Mouse (Mus musculus) limb, embryonic 14.5 days (tissue): Measurements from ENCODE around the gene Faah. TPM values are rescaled to one million over a fixed set of nuclear protein-coding genes. Genes with fewer than 3 reads are reported as not detected.

ENCODE experiments used
- ATAC-seq: fragments of 200-750 bp; cut with Nextera tagmentation; 2 replicates; pipeline ENCODE4 v1.8.0; 2017; ENCODE audit warnings: low read depth, moderate number of reproducible peaks, moderate TSS enrichment; ENCODE audit not compliant: low FRiP score
- DNase-seq: peaks from one replicate; pipeline ENCODE4 v3.0.0-alpha.2; 2015; ENCODE audit warnings: low spot score
- H3K27ac ChIP-seq: fragments of 300-500 bp; sonication (generic); replicated peaks from 2 replicates; pipeline ENCODE4 v1.5.1; 2014; ENCODE audit warnings: low read depth, mild to moderate bottlenecking, low read length, moderate library complexity, mixed read lengths
- H3K27me3 ChIP-seq: fragments of 300-500 bp; sonication (generic); 2 replicates; pipeline ENCODE4 v1.6.1; 2014; ENCODE audit warnings: low read length, mixed read lengths; ENCODE audit not compliant: control insufficient read depth, insufficient read depth
- H3K36me3 ChIP-seq: fragments of 300-500 bp; sonication (generic); 2 replicates; pipeline ENCODE4 v1.6.1; 2014; ENCODE audit warnings: mild to moderate bottlenecking, low read length, moderate library complexity, mixed read lengths; ENCODE audit not compliant: control insufficient read depth, insufficient read depth
- H3K4me1 ChIP-seq: fragments of 300-500 bp; sonication (generic); 2 replicates; pipeline ENCODE4 v1.6.1; 2014; ENCODE audit warnings: antibody characterized with exemption, low read length, mixed read lengths; ENCODE audit not compliant: control insufficient read depth, insufficient read depth
- H3K4me2 ChIP-seq: fragments of 300-500 bp; sonication (generic); replicated peaks from 2 replicates; pipeline ENCODE4 v1.6.1; 2014; ENCODE audit warnings: low read depth, mild to moderate bottlenecking, low read length, moderate library complexity; ENCODE audit not compliant: severe bottlenecking
- H3K4me3 ChIP-seq: fragments of 300-500 bp; sonication (generic); replicated peaks from 2 replicates; pipeline ENCODE4 v1.5.1; 2014; ENCODE audit warnings: low read length
- H3K9ac ChIP-seq: fragments of 300-500 bp; sonication (generic); 2 replicates; pipeline ENCODE4 v1.6.1; 2014; ENCODE audit warnings: mild to moderate bottlenecking, low read depth, low read length, moderate library complexity; ENCODE audit not compliant: severe bottlenecking
- H3K9me3 ChIP-seq: fragments of 300-500 bp; sonication (generic); 2 replicates; pipeline ENCODE4 v1.6.1; 2016; ENCODE audit warnings: low read length; ENCODE audit not compliant: control insufficient read depth
- POLR2A ChIP-seq: fragments of 200-500 bp; IDR thresholded peaks from 2 replicates; pipeline ENCODE4 v1.8.0; 2012; ENCODE audit warnings: inconsistent platforms, mild to moderate bottlenecking, moderate library complexity, borderline replicate concordance; ENCODE audit not compliant: insufficient read depth, insufficient read length; ENCODE audit errors: extremely low read depth
- WGBS: fragments of 180-500 bp; shearing (Covaris S2); extraction: QIAGEN DNeasy Blood & Tissue Kit; methylation state at CpG from one replicate; pipeline ENCODE4 v1.1.7; 2014; 5-methylcytosine and 5-hydroxymethylcytosine counted together
- polyA plus RNA-seq, 2 experiments: library from polyadenylated mRNA; depleted of rRNA in 1 of 2; stranded (reverse) in 1 of 2; unstranded in 1 of 2; fragments of >200 nt; fragmentation: Nextera tagmentation in 1 of 2; extraction: Ambion mirVana in 1 of 2; gene quantifications; 2 replicates each; pipeline versions ENCODE4 v1.2.1 to v1.2.3; 2012 to 2014

The Faah gene
- polyA plus RNA-seq, 2 experiments: 1.9 to 2.1 TPM

GRCm38 (mm10) chr4:115979437-115979836 is 38.3 kb downstream of the Faah start:
- Histone ChIP-seq H3K4me3 (peak overlapping the region; percentile 33), H3K4me2 (peak overlapping the region; percentile 56), H3K9me3 (no peaks in the 10 kb centered on the region), H3K9ac (peak overlapping the region; percentile 38), H3K27ac (no peak overlapping the region), H3K36me3 (no peaks in the 10 kb centered on the region), H3K4me1 (no peaks in the 10 kb centered on the region), H3K27me3 (peaks cover 68% of the 10 kb centered on the region)
- ATAC-seq: no peak
- TF ChIP-seq POLR2A: no peak
- DNase-seq: no peak
- WGBS: 1% methylated on average over 33 of the region's 39 CpGs

- Histone ChIP-seq H3K27ac (no peak overlapping the region), H3K36me3 (no peaks in the 10 kb centered on the region), H3K9me3 (no peaks in the 10 kb centered on the region), H3K4me2 (peak overlapping the region; percentile 56; the same call in 1 of the 2 replicates), H3K27me3 (peaks cover 70% of the 10 kb centered on the region), H3K9ac (peak overlapping the region; percentile 38; the same call in 1 of the 2 replicates), H3K4me1 (no peaks in the 10 kb centered on the region), H3K4me3 (no peak overlapping the region)
- ATAC-seq: no peak
- WGBS: 4% methylated on average over 4 of the region's 4 CpGs
- DNase-seq: no peak
- no peak for TF ChIP-seq POLR2A
Measured at GRCm38 (mm10) chr4:115978911-115979310, 38.8 kb downstream of the Faah start.

- Histone ChIP-seq H3K9me3 (no peaks in the 10 kb centered on the region), H3K4me2 (no peak overlapping the region), H3K36me3 (no peaks in the 10 kb centered on the region), H3K9ac (no peak overlapping the region), H3K4me1 (no peaks in the 10 kb centered on the region), H3K27ac (no peak overlapping the region), H3K27me3 (peaks cover 57% of the 10 kb centered on the region), H3K4me3 (no peak overlapping the region)
- WGBS: 44% methylated on average over 24 of the region's 24 CpGs
- TF ChIP-seq POLR2A: no peak
- DNase-seq (no peak), ATAC-seq (no peak)
Measured at GRCm38 (mm10) chr4:115972543-115972942, 45.2 kb downstream of the Faah start.

GRCm38 (mm10) chr4:115964446-115964845 is 53.3 kb downstream of the Faah start:
- Histone ChIP-seq H3K4me1 (no peaks in the 10 kb centered on the region), H3K4me2 (no peak overlapping the region), H3K27ac (no peak overlapping the region), H3K36me3 (no peaks in the 10 kb centered on the region), H3K9me3 (no peaks in the 10 kb centered on the region), H3K9ac (no peak overlapping the region), H3K4me3 (no peak overlapping the region), H3K27me3 (peaks cover 76% of the 10 kb centered on the region)
- ATAC-seq (no peak), DNase-seq (no peak)
- 13% methylated on average over 5 of the region's 5 CpGs for WGBS
- no peak for TF ChIP-seq POLR2A

GRCm38 (mm10) chr4:115963751-115964150 is 54.0 kb downstream of the Faah start:
- 8% methylated on average over 6 of the region's 6 CpGs for WGBS
- ATAC-seq: no peak
- Histone ChIP-seq H3K36me3 (no peaks in the 10 kb centered on the region), H3K9ac (no peak overlapping the region), H3K4me3 (no peak overlapping the region), H3K4me2 (no peak overlapping the region), H3K9me3 (no peaks in the 10 kb centered on the region), H3K27me3 (peaks cover 78% of the 10 kb centered on the region), H3K4me1 (no peaks in the 10 kb centered on the region), H3K27ac (no peak overlapping the region)
- DNase-seq: no peak
- TF ChIP-seq POLR2A: no peak

GRCm38 (mm10) chr4:115962671-115963412 is 54.9 kb downstream of the Faah start:
- Histone ChIP-seq H3K9ac (peak overlapping the region; percentile 67), H3K4me1 (no peaks in the 10 kb centered on the region), H3K27me3 (peaks cover 75% of the 10 kb centered on the region), H3K4me3 (peak overlapping the region; percentile 58), H3K4me2 (peak overlapping the region; percentile 96), H3K36me3 (no peaks in the 10 kb centered on the region), H3K9me3 (no peaks in the 10 kb centered on the region), H3K27ac (no peak overlapping the region)
- no peak for TF ChIP-seq POLR2A
- 0% methylated on average over 74 of the region's 79 CpGs for WGBS
- DNase-seq: peak; percentile 6
- ATAC-seq: no peak
